Mouse (Mus musculus): ENCODE data around the gene M1ap. TPM values are rescaled to one million over a fixed set of nuclear protein-coding genes. Genes with fewer than 3 reads are reported as not detected.

The M1ap gene
- polyA plus RNA-seq, 1 experiment = 0.92 TPM

DNA sequence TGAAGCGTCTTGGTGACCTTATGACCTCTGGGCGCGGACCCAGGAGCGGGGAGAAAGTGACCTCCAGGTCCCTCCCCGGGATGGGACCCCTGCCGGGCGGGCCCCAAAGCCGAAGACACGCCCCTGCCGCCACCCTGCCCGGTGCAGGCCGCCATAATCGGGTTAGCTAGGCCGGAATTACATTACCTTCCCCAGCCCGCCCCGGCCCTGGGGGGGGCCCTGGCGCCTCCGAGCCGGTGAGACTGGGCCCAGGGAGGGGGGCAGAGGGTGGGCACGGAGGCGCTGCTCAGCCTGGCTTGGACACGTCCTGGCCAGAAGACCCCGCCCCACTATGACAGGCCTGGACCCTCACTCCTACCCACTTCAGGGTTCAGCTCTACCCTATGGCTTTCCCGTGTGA, 124.5 kb downstream of the M1ap start:
- Histone ChIP-seq H3K27me3 (ENCODE audit: control insufficient read depth, insufficient read depth, insufficient read length) (peaks cover 61% of the 10 kb centered on the region), H3K4me3 (no peak overlapping the region), H3K79me2 (ENCODE audit: control insufficient read depth, insufficient read depth) (no peaks in the 10 kb centered on the region), H3K4me2 (ENCODE audit: low read depth) (no peak overlapping the region), H3ac (ENCODE audit: control insufficient read depth, insufficient read length) (no peak overlapping the region), H3K36me3 (ENCODE audit: control insufficient read depth, insufficient read depth) (no peaks in the 10 kb centered on the region)
- TF ChIP-seq POLR2AphosphoS2 (IDR thresholded peaks at IDR 0.05; ENCODE audit: insufficient read length, low read depth) (no peak), REST (IDR thresholded peaks at IDR 0.05; ENCODE audit: insufficient read depth, insufficient read length) (no peak), SRF (IDR thresholded peaks at IDR 0.05; ENCODE audit: control insufficient read depth, insufficient read length, low read depth) (no peak), POLR2A (IDR thresholded peaks at IDR 0.05; ENCODE audit: insufficient read length, low read depth) (no peak), TCF3 (IDR thresholded peaks at IDR 0.05; ENCODE audit: insufficient read length, low read depth) (no peak), CEBPB (IDR thresholded peaks at IDR 0.05; ENCODE audit: insufficient read depth, poor library complexity, severe bottlenecking) (no peak), USF1 (IDR thresholded peaks at IDR 0.05; ENCODE audit: low read depth) (no peak), MYOD1 (IDR thresholded peaks at IDR 0.05; ENCODE audit: control insufficient read depth in 1 of 3, insufficient read length in 2 of 3, low read depth in 2 of 3) (no peak), MAX (IDR thresholded peaks at IDR 0.05; ENCODE audit: low read depth) (no peak), E2F4 (IDR thresholded peaks at IDR 0.05; ENCODE audit: insufficient read depth) (no peak), TCF12 (IDR thresholded peaks at IDR 0.05; ENCODE audit: insufficient read depth, poor library complexity, severe bottlenecking) (no peak), MYOG (IDR thresholded peaks at IDR 0.05; ENCODE audit: control insufficient read depth in 1 of 3, insufficient read depth in 1 of 3, insufficient read length in 2 of 3, low read depth in 2 of 3) (no peak)

DNA sequence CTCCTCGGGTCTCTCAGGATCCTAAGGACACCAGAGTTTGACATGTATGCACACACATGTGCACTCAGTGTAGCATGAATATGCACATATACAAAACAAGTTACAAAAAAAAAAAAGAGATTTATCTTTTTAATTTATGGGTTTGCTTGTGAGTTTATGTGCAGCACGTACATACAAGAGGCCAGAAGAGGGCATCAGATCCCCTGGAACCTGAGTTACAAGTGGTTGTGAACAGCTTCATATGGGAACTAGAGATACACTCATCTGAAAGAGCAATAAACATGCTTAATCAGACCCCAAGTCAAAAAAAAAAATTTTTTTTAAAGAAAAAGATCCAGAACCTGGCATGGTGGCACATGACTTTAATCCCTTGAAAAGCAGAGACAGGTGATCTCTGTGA, 128.3 kb downstream of the M1ap start:
- Histone ChIP-seq H3K4me3 (no peak overlapping the region), H3K27me3 (ENCODE audit: control insufficient read depth, insufficient read depth, insufficient read length) (peaks cover 34% of the 10 kb centered on the region)
- no peak for TF ChIP-seq POLR2AphosphoS2 (IDR thresholded peaks at IDR 0.05; ENCODE audit: insufficient read length, low read depth)
- TF ChIP-seq CEBPB (IDR thresholded peaks at IDR 0.05; ENCODE audit: insufficient read depth, poor library complexity, severe bottlenecking) = no peak
- no peak for TF ChIP-seq TCF12 (IDR thresholded peaks at IDR 0.05; ENCODE audit: insufficient read depth, poor library complexity, severe bottlenecking)
- TF ChIP-seq MYOG (IDR thresholded peaks at IDR 0.05; ENCODE audit: control insufficient read depth in 1 of 3, insufficient read depth in 1 of 3, insufficient read length in 2 of 3, low read depth in 2 of 3) = no peak
- no peak for TF ChIP-seq MYOD1 (IDR thresholded peaks at IDR 0.05; ENCODE audit: control insufficient read depth in 1 of 3, insufficient read length in 2 of 3, low read depth in 2 of 3)
- no peak for TF ChIP-seq MAX (IDR thresholded peaks at IDR 0.05; ENCODE audit: low read depth)
- TF ChIP-seq TCF3 (IDR thresholded peaks at IDR 0.05; ENCODE audit: insufficient read length, low read depth) = no peak
- no peak for TF ChIP-seq POLR2A (IDR thresholded peaks at IDR 0.05; ENCODE audit: insufficient read length, low read depth)
- TF ChIP-seq USF1 (IDR thresholded peaks at IDR 0.05; ENCODE audit: low read depth) = no peak

DNA sequence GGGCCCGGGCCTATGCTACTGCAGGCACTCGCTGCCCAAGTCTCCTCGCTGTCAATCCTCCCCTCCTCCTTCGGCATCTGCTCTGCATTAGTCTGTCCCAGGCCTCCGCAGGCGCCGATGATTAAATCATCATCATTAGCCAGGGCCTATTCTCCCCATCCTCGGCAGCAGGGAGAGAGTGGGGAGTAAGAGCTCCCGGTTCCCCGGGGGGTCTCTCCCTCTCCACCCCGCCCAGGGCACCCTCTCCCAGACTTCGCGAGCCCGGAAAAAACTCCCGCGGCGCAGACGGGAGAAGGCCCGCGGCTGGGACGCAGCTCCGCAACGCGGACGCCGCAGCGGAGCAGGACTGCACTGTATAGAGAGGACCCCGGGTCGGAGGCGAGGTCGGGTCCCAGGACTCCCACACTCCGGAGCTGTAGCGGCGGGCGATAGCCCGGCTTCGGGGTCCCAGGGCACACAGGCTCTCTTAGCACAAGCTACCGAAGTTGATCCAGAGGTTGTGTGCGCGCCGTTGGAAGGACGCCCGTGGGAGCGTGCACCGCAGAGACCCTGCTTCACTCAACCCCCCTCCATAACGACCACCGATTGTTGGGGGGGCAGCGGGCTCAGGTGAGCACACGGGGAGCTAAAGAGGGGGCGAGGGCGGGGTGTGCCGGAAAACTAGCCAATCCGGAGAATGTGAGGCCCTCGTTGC, 131.1 kb downstream of the M1ap start, which contains the start of gene Pcgf1:
TSS of gene Pcgf1 (plus strand) at position 240 of the 694 bp plus-strand sequence.
- Histone ChIP-seq H3K4me2 (ENCODE audit: low read depth) (peak within 1 kb of the TSS; percentile 80), H3K79me2 (ENCODE audit: control insufficient read depth, insufficient read depth) (no peaks in the 10 kb centered on the region), H3K4me3 (peak within 1 kb of the TSS; percentile 93), H3K36me3 (ENCODE audit: control insufficient read depth, insufficient read depth) (peaks cover 5% of the 10 kb centered on the region), H3K27me3 (ENCODE audit: control insufficient read depth, insufficient read depth, insufficient read length) (peaks cover 6% of the 10 kb centered on the region), H3ac (ENCODE audit: control insufficient read depth, insufficient read length) (peak within 1 kb of the TSS; percentile 32)
- TF ChIP-seq USF1 (IDR thresholded peaks at IDR 0.05; ENCODE audit: low read depth) = no peak
- no peak for TF ChIP-seq POLR2AphosphoS2 (IDR thresholded peaks at IDR 0.05; ENCODE audit: insufficient read length, low read depth)
- no peak for TF ChIP-seq POLR2A (IDR thresholded peaks at IDR 0.05; ENCODE audit: insufficient read length, low read depth)
- TF ChIP-seq SRF (IDR thresholded peaks at IDR 0.05; ENCODE audit: control insufficient read depth, insufficient read length, low read depth) = no peak
- no peak for TF ChIP-seq TCF3 (IDR thresholded peaks at IDR 0.05; ENCODE audit: insufficient read length, low read depth)
- no peak for TF ChIP-seq MYOD1 (IDR thresholded peaks at IDR 0.05; ENCODE audit: control insufficient read depth in 1 of 3, insufficient read length in 2 of 3, low read depth in 2 of 3)
- no peak for TF ChIP-seq CEBPB (IDR thresholded peaks at IDR 0.05; ENCODE audit: insufficient read depth, poor library complexity, severe bottlenecking)
- no peak for TF ChIP-seq E2F4 (IDR thresholded peaks at IDR 0.05; ENCODE audit: insufficient read depth)
- TF ChIP-seq REST (IDR thresholded peaks at IDR 0.05; ENCODE audit: insufficient read depth, insufficient read length) = no peak
- no peak for TF ChIP-seq MYOG (IDR thresholded peaks at IDR 0.05; ENCODE audit: control insufficient read depth in 1 of 3, insufficient read depth in 1 of 3, insufficient read length in 2 of 3, low read depth in 2 of 3)

More for the DNA sequence above, 128.3 kb downstream of the M1ap start:
- H3K4me2 ChIP-seq (ENCODE audit: low read depth) = no peak overlapping the region
- H3ac ChIP-seq (ENCODE audit: control insufficient read depth, insufficient read length) = no peak overlapping the region
- H3K36me3 ChIP-seq (ENCODE audit: control insufficient read depth, insufficient read depth) = no peaks in the 10 kb centered on the region
- no peaks in the 10 kb centered on the region for H3K79me2 ChIP-seq (ENCODE audit: control insufficient read depth, insufficient read depth)

DNA sequence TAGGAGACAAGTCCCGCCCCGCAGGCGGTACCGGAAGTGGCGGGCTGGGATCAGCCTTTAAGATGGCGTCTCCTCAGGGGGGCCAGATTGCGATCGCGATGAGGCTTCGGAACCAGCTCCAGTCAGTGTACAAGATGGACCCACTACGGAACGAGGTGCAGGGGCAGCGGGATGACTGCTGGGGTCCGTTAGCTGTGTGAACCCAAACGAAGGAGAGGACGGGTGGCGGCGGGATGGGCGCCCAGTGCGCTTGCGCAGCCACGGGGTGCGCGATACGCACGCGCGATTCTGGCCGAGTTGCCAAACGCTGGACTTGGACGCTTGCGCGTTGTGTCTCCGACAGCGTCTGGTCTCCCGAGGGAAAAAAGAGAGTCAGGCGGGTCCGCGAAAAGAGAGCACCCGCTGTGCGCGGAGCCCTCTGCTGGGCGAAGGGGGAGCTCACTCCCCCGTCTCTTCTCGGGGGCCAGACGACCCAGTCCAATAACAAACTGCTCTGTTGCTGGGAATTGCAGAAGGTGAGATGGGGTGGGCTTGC, 131.7 kb downstream of the M1ap start:
- Histone ChIP-seq H3K36me3 (ENCODE audit: control insufficient read depth, insufficient read depth) (peaks cover 5% of the 10 kb centered on the region), H3K4me3 (peak overlapping the region; percentile 93), H3K27me3 (ENCODE audit: control insufficient read depth, insufficient read depth, insufficient read length) (peaks cover 4% of the 10 kb centered on the region), H3ac (ENCODE audit: control insufficient read depth, insufficient read length) (peak overlapping the region; percentile 32), H3K4me2 (ENCODE audit: low read depth) (peak overlapping the region; percentile 80), H3K79me2 (ENCODE audit: control insufficient read depth, insufficient read depth) (no peaks in the 10 kb centered on the region)
- TF ChIP-seq SRF (IDR thresholded peaks at IDR 0.05; ENCODE audit: control insufficient read depth, insufficient read length, low read depth) = no peak
- peak; percentile 57 for TF ChIP-seq POLR2A (IDR thresholded peaks at IDR 0.05; ENCODE audit: insufficient read length, low read depth)
- TF ChIP-seq TCF12 (IDR thresholded peaks at IDR 0.05; ENCODE audit: insufficient read depth, poor library complexity, severe bottlenecking) = no peak

Other genes with a start within 250 kb of the M1ap start
- gene Pole4, start 241.5 kb upstream of the M1ap start, polyA plus RNA-seq (2012; fragmentation: generic; extraction: Trizol) = 43.8 TPM
- 81.2 TPM for gene Hk2, start 172.4 kb upstream of the M1ap start, polyA plus RNA-seq (2012; fragmentation: generic; extraction: Trizol)
- gene Sema4f, start 7.1 kb upstream of the M1ap start, polyA plus RNA-seq (2012; fragmentation: generic; extraction: Trizol) = 0.54 TPM
- 41.3 TPM for gene Dok1, start 86.6 kb downstream of the M1ap start, polyA plus RNA-seq (2012; fragmentation: generic; extraction: Trizol)
- 14.4 TPM for gene Loxl3, start 87.3 kb downstream of the M1ap start, polyA plus RNA-seq (2012; fragmentation: generic; extraction: Trizol)
- 199 TPM for gene Aup1, start 107.6 kb downstream of the M1ap start, polyA plus RNA-seq (2012; fragmentation: generic; extraction: Trizol)
- 96.2 TPM for gene Htra2, start 108.4 kb downstream of the M1ap start, polyA plus RNA-seq (2012; fragmentation: generic; extraction: Trizol)
- 0.24 TPM for gene Dqx1, start 110.9 kb downstream of the M1ap start, polyA plus RNA-seq (2012; fragmentation: generic; extraction: Trizol)
- 0.06 TPM for gene Tlx2, start 123.4 kb downstream of the M1ap start, polyA plus RNA-seq (2012; fragmentation: generic; extraction: Trizol)
- 13.0 TPM for gene Pcgf1, start 131.0 kb downstream of the M1ap start, polyA plus RNA-seq (2012; fragmentation: generic; extraction: Trizol)
- 0.07 TPM for gene Lbx2, start 139.5 kb downstream of the M1ap start, polyA plus RNA-seq (2012; fragmentation: generic; extraction: Trizol)
- gene Ccdc142, start 154.7 kb downstream of the M1ap start, polyA plus RNA-seq (2012; fragmentation: generic; extraction: Trizol) = 1.2 TPM
- gene Gm42688, start 154.7 kb downstream of the M1ap start, polyA plus RNA-seq (2012; fragmentation: generic; extraction: Trizol) = 0.96 TPM
- 177 TPM for gene Mrpl53, start 162.1 kb downstream of the M1ap start, polyA plus RNA-seq (2012; fragmentation: generic; extraction: Trizol)
- 33.2 TPM for gene Mogs, start 168.6 kb downstream of the M1ap start, polyA plus RNA-seq (2012; fragmentation: generic; extraction: Trizol)
- gene Wbp1, start 174.7 kb downstream of the M1ap start, polyA plus RNA-seq (2012; fragmentation: generic; extraction: Trizol) = 79.6 TPM
- gene Ino80b, start 178.5 kb downstream of the M1ap start, polyA plus RNA-seq (2012; fragmentation: generic; extraction: Trizol) = 38.3 TPM
- 29.7 TPM for gene Rtkn, start 188.6 kb downstream of the M1ap start, polyA plus RNA-seq (2012; fragmentation: generic; extraction: Trizol)
- gene Wdr54, start 209.5 kb downstream of the M1ap start, polyA plus RNA-seq (2012; fragmentation: generic; extraction: Trizol) = 12.3 TPM
- 1.9 TPM for gene 1700003E16Rik, start 209.5 kb downstream of the M1ap start, polyA plus RNA-seq (2012; fragmentation: generic; extraction: Trizol)
- gene Dctn1, start 219.0 kb downstream of the M1ap start, polyA plus RNA-seq (2012; fragmentation: generic; extraction: Trizol) = 106 TPM